Mouse (Mus musculus) hindbrain, postnatal 0 days (tissue): ENCODE results near the gene Fgfr2. TPM values are rescaled to one million over a fixed set of nuclear protein-coding genes. Genes with fewer than 3 reads are reported as not detected.

Experiments used
- ATAC-seq: fragments of 200-750 bp; cut with Nextera tagmentation; 2 replicates; pipeline ENCODE4 v1.8.0; 2017; ENCODE audit warnings: mild to moderate bottlenecking, moderate TSS enrichment, moderate library complexity
- DNase-seq: peaks from one replicate; pipeline ENCODE4 v3.0.0-alpha.2; 2015; ENCODE audit warnings: low spot score
- H3K27ac ChIP-seq: fragments of 300-500 bp; sonication (generic); 2 replicates; pipeline ENCODE4 v1.5.1; 2014; ENCODE audit warnings: mild to moderate bottlenecking
- H3K27me3 ChIP-seq: fragments of 300-500 bp; sonication (generic); 2 replicates; pipeline ENCODE4 v1.6.1; 2014; ENCODE audit warnings: low read length, mixed read lengths; ENCODE audit not compliant: insufficient read depth
- H3K36me3 ChIP-seq: fragments of 300-500 bp; sonication (generic); 2 replicates; pipeline ENCODE4 v1.6.1; 2014; ENCODE audit warnings: low read length, mixed read lengths; ENCODE audit not compliant: insufficient read depth
- H3K4me1 ChIP-seq: fragments of 300-500 bp; sonication (generic); 2 replicates; pipeline ENCODE4 v1.6.1; 2014; ENCODE audit warnings: antibody characterized with exemption, low read length, mixed read lengths; ENCODE audit not compliant: insufficient read depth
- H3K4me2 ChIP-seq: fragments of 300-500 bp; sonication (generic); 2 replicates; pipeline ENCODE4 v1.6.1; 2014; ENCODE audit warnings: low read depth, mild to moderate bottlenecking, low read length, moderate library complexity, mixed read lengths
- H3K4me3 ChIP-seq: fragments of 300-500 bp; sonication (generic); 2 replicates; pipeline ENCODE4 v1.5.1; 2014; ENCODE audit warnings: low read length
- H3K9ac ChIP-seq: fragments of 300-500 bp; sonication (generic); replicated peaks from 2 replicates; pipeline ENCODE4 v1.6.1; 2014; ENCODE audit warnings: mild to moderate bottlenecking, low read length, moderate library complexity, mixed read lengths
- H3K9me3 ChIP-seq: fragments of 300-500 bp; sonication (generic); 2 replicates; pipeline ENCODE4 v1.6.1; 2016; ENCODE audit warnings: low read length, mixed read lengths
- CTCF ChIP-seq: IDR thresholded peaks from 2 replicates; pipeline ENCODE4 v1.5.1; 2016; ENCODE audit warnings: antibody characterized with exemption, control low read depth, low read depth
- WGBS: fragments of 180-500 bp; shearing (Covaris S2); extraction: QIAGEN DNeasy Blood & Tissue Kit; methylation state at CpG from one replicate; pipeline ENCODE4 v1.1.7; 2014; 5-methylcytosine and 5-hydroxymethylcytosine counted together
- polyA plus RNA-seq: library from polyadenylated mRNA; unstranded; fragments of >200 nt; fragmentation: Nextera tagmentation; extraction: Ambion mirVana; gene quantifications from 2 replicates; pipeline ENCODE4 v1.2.1, GENCODE M21; 2015
- total RNA-seq: library from RNA; depleted of rRNA; stranded (reverse); fragments of >200 nt; gene quantifications from 2 replicates; pipeline ENCODE4 v1.2.3, GENCODE M21; 2014

Fgfr2 gene
- total and polyA plus RNA-seq, 2 experiments from 2014 or later, result 17.3 to 49.0 TPM

DNA sequence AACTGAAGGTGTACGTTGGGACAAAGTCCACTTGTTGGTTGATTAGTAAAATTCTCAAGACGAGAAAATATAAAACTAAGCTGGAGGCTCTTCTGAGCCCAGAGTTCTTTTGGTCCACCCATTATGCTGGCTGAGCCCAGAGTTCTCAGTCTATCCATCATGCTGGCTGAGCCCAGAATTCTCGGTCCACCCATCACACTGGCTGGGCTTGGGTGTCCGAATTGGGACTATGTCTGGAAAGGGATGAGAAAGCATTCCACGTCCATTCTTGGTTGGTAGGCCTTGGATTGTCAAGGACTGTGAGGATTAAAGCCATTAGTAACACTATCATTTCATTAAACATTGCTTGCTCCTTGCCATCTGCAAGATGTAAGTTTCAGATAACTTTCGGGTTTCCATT, 767.4 kb downstream of the Fgfr2 start:
- H3K4me2 ChIP-seq, result no peak overlapping the region
- no peak for TF ChIP-seq CTCF
- H3K27ac ChIP-seq, result no peak overlapping the region
- DNase-seq, result no peak
- H3K36me3 ChIP-seq, result no peaks in the 10 kb centered on the region
- no peak overlapping the region for H3K4me3 ChIP-seq
- H3K4me1 ChIP-seq, result no peaks in the 10 kb centered on the region
- no peaks in the 10 kb centered on the region for H3K9me3 ChIP-seq
- H3K9ac ChIP-seq, result no peak overlapping the region
- H3K27me3 ChIP-seq, result no peaks in the 10 kb centered on the region
- 74% methylated on average over 6 of the region's 6 CpGs for WGBS
- no peak for ATAC-seq

GRCm38 (mm10) chr7:132349075-132349572, 774.0 kb downstream of the Fgfr2 start:
- 72% methylated on average over 6 of the region's 6 CpGs for WGBS

GRCm38 (mm10) chr7:132347273-132348045, 775.7 kb downstream of the Fgfr2 start:
- H3K4me1 ChIP-seq, result no peaks in the 10 kb centered on the region
- no peak for TF ChIP-seq CTCF
- H3K36me3 ChIP-seq, result no peaks in the 10 kb centered on the region
- no peak overlapping the region for H3K4me2 ChIP-seq
- WGBS, result 71% methylated on average over 9 of the region's 9 CpGs
- H3K4me3 ChIP-seq, result no peak overlapping the region
- no peak overlapping the region for H3K27ac ChIP-seq
- no peak for ATAC-seq
- DNase-seq, result no peak
- no peaks in the 10 kb centered on the region for H3K27me3 ChIP-seq
- no peak overlapping the region for H3K9ac ChIP-seq
- no peaks in the 10 kb centered on the region for H3K9me3 ChIP-seq

More at GRCm38 (mm10) chr7:132349075-132349572, 774.0 kb downstream of the Fgfr2 start:
- Histone ChIP-seq H3K9me3 (no peaks in the 10 kb centered on the region), H3K9ac (no peak overlapping the region), H3K27me3 (no peaks in the 10 kb centered on the region), H3K36me3 (no peaks in the 10 kb centered on the region), H3K4me1 (no peaks in the 10 kb centered on the region), H3K4me3 (no peak overlapping the region), H3K27ac (no peak overlapping the region), H3K4me2 (no peak overlapping the region)
- DNase-seq (no peak), ATAC-seq (no peak)
- no peak for TF ChIP-seq CTCF

- no peaks in the 10 kb centered on the region for H3K9me3 ChIP-seq
- no peak overlapping the region for H3K4me2 ChIP-seq
- WGBS, result 77% methylated on average over 5 of the region's 5 CpGs
- no peak for TF ChIP-seq CTCF
- H3K27me3 ChIP-seq, result no peaks in the 10 kb centered on the region
- ATAC-seq (no peak), DNase-seq (no peak)
- H3K4me3 ChIP-seq, result no peak overlapping the region
- H3K9ac ChIP-seq, result no peak overlapping the region
- H3K36me3 ChIP-seq, result no peaks in the 10 kb centered on the region
- no peak overlapping the region for H3K27ac ChIP-seq
- H3K4me1 ChIP-seq, result no peaks in the 10 kb centered on the region
Observed at GRCm38 (mm10) chr7:132345526-132346070, 777.6 kb downstream of the Fgfr2 start.

- Histone ChIP-seq H3K4me3 (no peak overlapping the region), H3K4me1 (no peaks in the 10 kb centered on the region), H3K4me2 (no peak overlapping the region), H3K9ac (no peak overlapping the region), H3K27me3 (no peaks in the 10 kb centered on the region), H3K27ac (no peak overlapping the region), H3K36me3 (no peaks in the 10 kb centered on the region), H3K9me3 (no peaks in the 10 kb centered on the region)
- 71% methylated on average over 4 of the region's 4 CpGs for WGBS
- no peak for TF ChIP-seq CTCF
- DNase-seq (no peak), ATAC-seq (no peak)
Observed at GRCm38 (mm10) chr7:132344606-132345005, 778.5 kb downstream of the Fgfr2 start.

- H3K9me3 ChIP-seq, result no peaks in the 10 kb centered on the region
- no peak overlapping the region for H3K4me2 ChIP-seq
- 98% methylated on average over 2 of the region's 2 CpGs for WGBS
- DNase-seq, result no peak
- H3K27me3 ChIP-seq, result no peaks in the 10 kb centered on the region
- H3K27ac ChIP-seq, result no peak overlapping the region
- no peak for ATAC-seq
- H3K4me3 ChIP-seq, result no peak overlapping the region
- no peak overlapping the region for H3K9ac ChIP-seq
- no peaks in the 10 kb centered on the region for H3K36me3 ChIP-seq
- no peak for TF ChIP-seq CTCF
- H3K4me1 ChIP-seq, result no peaks in the 10 kb centered on the region; the same call in 1 of the 2 replicates
Observed at GRCm38 (mm10) chr7:132343900-132344299, 779.2 kb downstream of the Fgfr2 start.

DNA sequence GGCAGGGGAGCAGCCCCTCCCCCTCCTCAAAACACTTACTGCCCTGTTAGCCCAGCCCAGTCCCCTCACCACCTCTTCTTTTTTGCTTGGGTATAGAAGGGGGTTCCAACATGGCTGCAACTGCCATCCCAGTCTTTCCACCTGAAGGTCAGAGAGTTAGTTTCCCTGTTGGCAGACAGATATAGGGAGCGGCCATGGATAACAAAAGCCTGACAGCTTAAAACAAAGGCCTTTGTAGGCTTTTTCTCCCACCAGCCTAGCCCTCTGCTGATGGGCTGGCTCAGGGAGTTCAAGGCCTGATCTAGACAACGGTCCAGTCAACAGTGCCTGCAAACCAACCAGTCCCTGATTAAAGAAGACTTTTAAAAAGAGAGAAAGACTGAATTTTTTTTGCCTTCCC, 780.0 kb downstream of the Fgfr2 start:
- Histone ChIP-seq H3K9ac (no peak overlapping the region), H3K27me3 (no peaks in the 10 kb centered on the region), H3K4me2 (no peak overlapping the region), H3K27ac (no peak overlapping the region), H3K9me3 (no peaks in the 10 kb centered on the region), H3K4me1 (no peaks in the 10 kb centered on the region; the same call in 1 of the 2 replicates), H3K36me3 (no peaks in the 10 kb centered on the region), H3K4me3 (no peak overlapping the region)
- WGBS, result 56% methylated on average over 2 of the region's 2 CpGs
- ATAC-seq (no peak), DNase-seq (no peak)
- no peak for TF ChIP-seq CTCF
